Mouse (Mus musculus) thymus, postnatal 10 days (tissue): Measurements from ENCODE around the gene Ppp1r3f.

Source experiments
- DNase-seq, 2 experiments: peaks; one replicate each; pipeline ENCODE4 v3.0.0; 2021; ENCODE audit warnings: low spot score in 2 of 2

Ppp1r3f gene

DNA sequence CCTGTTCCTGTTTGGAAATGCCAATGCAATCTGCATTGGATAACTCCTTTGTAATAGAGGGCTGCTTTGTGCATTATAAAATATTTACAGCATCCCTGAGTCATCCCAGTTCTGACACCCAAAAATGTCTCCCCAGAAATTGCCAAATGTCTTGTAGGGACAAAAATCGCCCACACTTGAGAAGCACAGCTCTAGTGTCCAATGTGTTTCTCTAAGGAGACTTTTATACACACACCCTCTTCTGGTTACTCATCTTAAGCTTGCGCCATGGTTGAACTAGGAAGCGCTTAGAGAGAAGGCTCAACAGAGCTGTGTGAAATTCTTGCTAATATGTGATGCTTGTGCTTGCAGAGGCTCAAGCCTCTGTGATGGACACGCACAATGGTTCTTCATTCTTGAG lies 20.6 kb downstream of the Ppp1r3f start:
- no peak for DNase-seq

DNA sequence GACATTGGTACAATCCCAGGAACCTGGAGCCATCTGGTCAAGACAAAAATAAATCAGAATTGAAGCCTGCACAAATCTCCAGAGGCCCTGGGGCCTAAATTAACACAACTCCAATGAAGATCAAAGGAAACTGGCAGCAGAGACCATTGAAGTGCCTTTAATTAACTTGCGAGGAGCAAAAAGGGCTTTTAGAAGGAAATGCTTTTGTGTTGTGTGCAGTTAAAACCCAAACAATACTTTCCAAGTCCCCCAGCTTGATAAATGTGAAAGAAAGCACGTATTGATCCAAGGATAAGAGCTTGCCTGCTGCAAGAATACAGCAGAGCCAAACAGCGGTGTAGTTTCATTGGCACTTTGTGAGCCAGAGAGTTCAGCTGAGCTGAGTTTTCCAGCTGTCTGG lies 49.1 kb downstream of the Ppp1r3f start:
- no peak for DNase-seq
